Mouse (Mus musculus) MEL (cell line): Measurements from ENCODE around the gene Tank.

Source experiments
- BHLHE40 ChIP-seq: IDR thresholded peaks from 2 replicates; pipeline ENCODE4 v1.6.1; 2012; ENCODE audit warnings: low read depth, mild to moderate bottlenecking, inconsistent platforms, low read length, improper control_type of control experiment, borderline replicate concordance
- CHD2 ChIP-seq: IDR thresholded peaks from 2 replicates; pipeline ENCODE4 v1.6.1; 2011; ENCODE audit warnings: low read length, improper control_type of control experiment
- CTCF ChIP-seq, 3 experiments: IDR thresholded peaks in 2 of 3; conservative IDR thresholded peaks in 1 of 3; 2 replicates each; pipeline ENCODE4 v1.5.1; 2011 to 2012; ENCODE audit warnings: low read length in 3 of 3, low read depth in 2 of 3, mild to moderate bottlenecking in 2 of 3, improper control_type of control experiment in 1 of 3, inconsistent platforms in 1 of 3, mixed read lengths in 1 of 3, moderate library complexity in 1 of 3; ENCODE audit not compliant: control insufficient read depth in 1 of 3, insufficient read depth in 1 of 3, poor library complexity in 1 of 3, severe bottlenecking in 1 of 3
- EP300 ChIP-seq, 2 experiments: IDR thresholded peaks; 2 replicates each; pipeline ENCODE4 v1.6.1; 2011; ENCODE audit warnings: improper control_type of control experiment in 2 of 2, low read length in 2 of 2, low read depth in 1 of 2, mild to moderate bottlenecking in 1 of 2
- GATA1 ChIP-seq: IDR thresholded peaks from 2 replicates; pipeline ENCODE4 v1.6.1; 2011; ENCODE audit warnings: low read depth, low read length, improper control_type of control experiment
- MAX ChIP-seq: IDR thresholded peaks from 2 replicates; pipeline ENCODE4 v1.6.1; 2011; ENCODE audit warnings: low read length, improper control_type of control experiment
- MYC ChIP-seq: IDR thresholded peaks from 2 replicates; pipeline ENCODE4 v1.6.1; 2011; ENCODE audit warnings: low read depth, mild to moderate bottlenecking, low read length, improper control_type of control experiment, moderate library complexity
- POLR2A ChIP-seq, 2 experiments: IDR thresholded peaks; 2 replicates each; pipeline ENCODE4 v1.6.1; 2011 to 2012; ENCODE audit warnings: low read length in 2 of 2, mild to moderate bottlenecking in 2 of 2, control low read depth in 1 of 2, improper control_type of control experiment in 1 of 2, low read depth in 1 of 2, moderate library complexity in 1 of 2; ENCODE audit not compliant: control insufficient read depth in 1 of 2, insufficient read depth in 1 of 2, poor library complexity in 1 of 2
- TBP ChIP-seq: IDR thresholded peaks from 2 replicates; pipeline ENCODE4 v1.8.0; 2011; ENCODE audit warnings: low read depth, low read length, improper control_type of control experiment
- USF1 ChIP-seq: IDR thresholded peaks from 2 replicates; pipeline ENCODE4 v1.6.1; 2014; ENCODE audit warnings: low read depth, mild to moderate bottlenecking, inconsistent platforms, low read length, improper control_type of control experiment, moderate library complexity
- ZC3H11A ChIP-seq: IDR thresholded peaks from 2 replicates; pipeline ENCODE4 v1.6.1; 2012; ENCODE audit warnings: low read depth, mild to moderate bottlenecking, inconsistent platforms, low read length, improper control_type of control experiment

GRCm38 (mm10) chr2:61548021-61548420, 30.4 kb upstream of the Tank start:
- no peak for TF ChIP-seq CTCF (IDR thresholded peaks at IDR 0.05 in 2 of 3, conservative IDR thresholded peaks at IDR 0.05 in 1 of 3; ENCODE audit: control insufficient read depth in 1 of 3, insufficient read depth in 1 of 3, low read depth in 2 of 3, low read length in 3 of 3, poor library complexity in 1 of 3, severe bottlenecking in 1 of 3)
- no peak for TF ChIP-seq MAX
- TF ChIP-seq CHD2: no peak
- no peak for TF ChIP-seq MYC
- TF ChIP-seq ZC3H11A: no peak
- TF ChIP-seq EP300 (IDR thresholded peaks at IDR 0.05; ENCODE audit: low read depth in 1 of 2, low read length in 2 of 2): no peak
- no peak for TF ChIP-seq POLR2A (IDR thresholded peaks at IDR 0.05; ENCODE audit: control insufficient read depth in 1 of 2, insufficient read depth in 1 of 2, low read depth in 1 of 2, low read length in 2 of 2, poor library complexity in 1 of 2)
- no peak for TF ChIP-seq BHLHE40
- no peak for TF ChIP-seq GATA1
- TF ChIP-seq USF1: no peak
- TF ChIP-seq TBP: no peak
